Mouse (Mus musculus): ENCODE data around the gene Zfp697.

Gene Zfp697

GRCm38 (mm10) chr3:98382246-98382939 lies at the start of gene Zfp697:
Gene Zfp697, plus strand, starts transcription at chr3:98382461.
- peak in 1 of 2 experiments; percentile 8 for DNase-seq

GRCm38 (mm10) chr3:98334010-98334409 lies 48.3 kb upstream of the Zfp697 start:
- no peak for DNase-seq

- no peak for DNase-seq
These were observed 46.9 kb upstream of the Zfp697 start for GRCm38 (mm10) chr3:98335331-98335730.

GRCm38 (mm10) chr3:98335886-98336285 lies 46.4 kb upstream of the Zfp697 start:
- DNase-seq: peak; percentile 45 to 60

GRCm38 (mm10) chr3:98336661-98337654 lies 45.3 kb upstream of the Zfp697 start:
- DNase-seq: no peak

- DNase-seq: peak; percentile 48 to 63
These were observed 43.6 kb upstream of the Zfp697 start for GRCm38 (mm10) chr3:98338584-98339041.

GRCm38 (mm10) chr3:98339097-98339705 lies 43.1 kb upstream of the Zfp697 start:
- peak; percentile 58 to 70 for DNase-seq

- peak; percentile 82 to 86 for DNase-seq
These were observed 42.6 kb upstream of the Zfp697 start, which contains the start of gene Phgdh for GRCm38 (mm10) chr3:98339706-98340109. Gene Phgdh, minus strand, starts transcription at chr3:98339990.

- DNase-seq: no peak
These were observed 41.3 kb upstream of the Zfp697 start for GRCm38 (mm10) chr3:98340818-98341594.

- no peak for DNase-seq
These were observed 39.0 kb upstream of the Zfp697 start for GRCm38 (mm10) chr3:98343235-98343634.

- peak; percentile 33 to 56 for DNase-seq
These were observed 34.2 kb upstream of the Zfp697 start for GRCm38 (mm10) chr3:98348106-98348505.

GRCm38 (mm10) chr3:98348705-98349104 lies 33.6 kb upstream of the Zfp697 start:
- DNase-seq: peak; percentile 21 to 32

- DNase-seq: peak; percentile 26 to 45
These were observed 28.4 kb upstream of the Zfp697 start for GRCm38 (mm10) chr3:98353892-98354291.

- no peak for DNase-seq
These were observed 26.8 kb upstream of the Zfp697 start for GRCm38 (mm10) chr3:98355344-98356025.

- DNase-seq: no peak
These were observed 26.3 kb upstream of the Zfp697 start for GRCm38 (mm10) chr3:98356026-98356365.

GRCm38 (mm10) chr3:98356632-98357370 lies 25.5 kb upstream of the Zfp697 start:
- DNase-seq: no peak

GRCm38 (mm10) chr3:98362753-98363152 lies 19.5 kb upstream of the Zfp697 start:
- DNase-seq: no peak

GRCm38 (mm10) chr3:98366086-98366485 lies 16.2 kb upstream of the Zfp697 start:
- no peak for DNase-seq

GRCm38 (mm10) chr3:98366823-98367222 lies 15.4 kb upstream of the Zfp697 start:
- no peak for DNase-seq

- no peak for DNase-seq
These were observed 14.0 kb upstream of the Zfp697 start for GRCm38 (mm10) chr3:98368283-98368682.

- DNase-seq: no peak
These were observed 13.5 kb upstream of the Zfp697 start for GRCm38 (mm10) chr3:98368776-98369175.
